Mouse (Mus musculus) limb, embryonic 12.5 days (tissue): ENCODE measurements around the gene Tgfb2. TPM values are rescaled to one million over a fixed set of nuclear protein-coding genes. Genes with fewer than 3 reads are reported as not detected.
A peak's percentile ranks its signal among the peaks of the same experiment; 100 is the strongest.

Experiments used
- ATAC-seq: fragments of 200-750 bp; cut with Nextera tagmentation; 2 replicates; pipeline ENCODE4 v1.8.0; 2017; ENCODE audit warnings: low read depth, moderate TSS enrichment; ENCODE audit not compliant: insufficient number of reproducible peaks, insufficient read depth, low FRiP score, low TSS enrichment
- H3K27ac ChIP-seq: fragments of 300-500 bp; sonication (generic); 2 replicates; pipeline ENCODE4 v1.5.1; 2016; ENCODE audit warnings: mild to moderate bottlenecking, moderate library complexity
- H3K27me3 ChIP-seq: fragments of 300-500 bp; sonication (generic); 2 replicates; pipeline ENCODE4 v1.6.1; 2016; ENCODE audit warnings: mild to moderate bottlenecking, moderate library complexity
- H3K36me3 ChIP-seq: fragments of 300-500 bp; sonication (generic); 2 replicates; pipeline ENCODE4 v1.6.1; 2016; ENCODE audit warnings: mild to moderate bottlenecking, moderate library complexity
- H3K4me1 ChIP-seq: fragments of 300-500 bp; sonication (generic); replicated peaks from 2 replicates; pipeline ENCODE4 v1.6.1; 2016
- H3K4me2 ChIP-seq: fragments of 300-500 bp; sonication (generic); 2 replicates; pipeline ENCODE4 v1.6.1; 2016; ENCODE audit warnings: mild to moderate bottlenecking, moderate library complexity
- H3K4me3 ChIP-seq: fragments of 300-500 bp; sonication (generic); replicated peaks from 2 replicates; pipeline ENCODE4 v1.5.1; 2016; ENCODE audit warnings: mild to moderate bottlenecking
- H3K9ac ChIP-seq: fragments of 300-500 bp; sonication (generic); replicated peaks from 2 replicates; pipeline ENCODE4 v1.6.1; 2016; ENCODE audit warnings: mild to moderate bottlenecking, moderate library complexity
- H3K9me3 ChIP-seq: fragments of 300-500 bp; sonication (generic); 2 replicates; pipeline ENCODE4 v1.6.1; 2016; ENCODE audit warnings: mild to moderate bottlenecking, moderate library complexity
- WGBS: fragments of 180-500 bp; shearing (Covaris S2); methylation state at CpG from one replicate; pipeline ENCODE4 v1.1.7; 2016; 5-methylcytosine and 5-hydroxymethylcytosine counted together
- polyA plus RNA-seq: library from polyadenylated mRNA; unstranded; fragments of >200 nt; fragmentation: Nextera tagmentation; extraction: Ambion mirVana; gene quantifications from 2 replicates; pipeline ENCODE4 v1.2.1, GENCODE M21; 2016

Tgfb2 gene
- polyA plus RNA-seq, 1 experiment from 2014 or later: 83.7 TPM

GRCm38 (mm10) chr1:186719708-186720107 lies 13.9 kb upstream of the Tgfb2 start:
- H3K4me1 ChIP-seq: no peaks in the 10 kb centered on the region
- 94% methylated on average over 9 of the region's 9 CpGs for WGBS
- no peak for ATAC-seq
- H3K36me3 ChIP-seq: peaks cover 36% of the 10 kb centered on the region
- no peak overlapping the region for H3K27ac ChIP-seq
- H3K27me3 ChIP-seq: no peaks in the 10 kb centered on the region
- H3K4me3 ChIP-seq: no peak overlapping the region
- no peak overlapping the region for H3K4me2 ChIP-seq
- no peak overlapping the region for H3K9ac ChIP-seq
- no peaks in the 10 kb centered on the region for H3K9me3 ChIP-seq

- peaks cover 36% of the 10 kb centered on the region for H3K36me3 ChIP-seq
- H3K9ac ChIP-seq: no peak overlapping the region
- H3K4me2 ChIP-seq: no peak overlapping the region
- 87% methylated on average over 5 of the region's 5 CpGs for WGBS
- H3K4me1 ChIP-seq: no peaks in the 10 kb centered on the region
- no peak overlapping the region for H3K27ac ChIP-seq
- no peak overlapping the region for H3K4me3 ChIP-seq
- no peaks in the 10 kb centered on the region for H3K27me3 ChIP-seq
- no peak for ATAC-seq
- no peaks in the 10 kb centered on the region for H3K9me3 ChIP-seq
These were observed 13.1 kb upstream of the Tgfb2 start for GRCm38 (mm10) chr1:186718881-186719280.

- H3K9ac ChIP-seq: no peak overlapping the region
- WGBS: 80% methylated on average over 17 of the region's 17 CpGs
- peaks cover 25% of the 10 kb centered on the region for H3K36me3 ChIP-seq
- no peak overlapping the region for H3K4me3 ChIP-seq
- H3K9me3 ChIP-seq: no peaks in the 10 kb centered on the region
- H3K27me3 ChIP-seq: no peaks in the 10 kb centered on the region
- 0 out of 2 replicates have a peak overlapping the region, but pooled peaks have one; percentile 17 for H3K27ac ChIP-seq
- no peak overlapping the region for H3K4me2 ChIP-seq
- H3K4me1 ChIP-seq: peaks cover 4% of the 10 kb centered on the region; the same call in 1 of the 2 replicates
- ATAC-seq: no peak
These were observed 9.4 kb upstream of the Tgfb2 start for GRCm38 (mm10) chr1:186714980-186715896.

- no peaks in the 10 kb centered on the region for H3K27me3 ChIP-seq
- H3K9ac ChIP-seq: no peak overlapping the region
- H3K27ac ChIP-seq: no peak overlapping the region
- H3K4me2 ChIP-seq: no peak overlapping the region
- peaks cover 4% of the 10 kb centered on the region; the same call in 1 of the 2 replicates for H3K4me1 ChIP-seq
- no peak for ATAC-seq
- peaks cover 15% of the 10 kb centered on the region for H3K36me3 ChIP-seq
- 79% methylated on average over 4 of the region's 4 CpGs for WGBS
- no peak overlapping the region for H3K4me3 ChIP-seq
- H3K9me3 ChIP-seq: no peaks in the 10 kb centered on the region
These were observed 8.4 kb upstream of the Tgfb2 start for GRCm38 (mm10) chr1:186714215-186714614.

- no peak overlapping the region for H3K9ac ChIP-seq
- ATAC-seq: no peak
- H3K36me3 ChIP-seq: peaks cover 19% of the 10 kb centered on the region
- H3K4me2 ChIP-seq: no peak overlapping the region
- H3K27me3 ChIP-seq: no peaks in the 10 kb centered on the region
- 1% methylated on average over 3 of the region's 3 CpGs for WGBS
- H3K4me1 ChIP-seq: peaks cover 4% of the 10 kb centered on the region; the same call in 1 of the 2 replicates
- H3K9me3 ChIP-seq: no peaks in the 10 kb centered on the region
- H3K4me3 ChIP-seq: no peak overlapping the region
- H3K27ac ChIP-seq: no peak overlapping the region
These were observed 7.1 kb upstream of the Tgfb2 start for GRCm38 (mm10) chr1:186712802-186713471.

GRCm38 (mm10) chr1:186705203-186705914 lies 430 bp downstream of the Tgfb2 start:
- WGBS: under 1% methylated on average over 57 of the region's 65 CpGs
- H3K27me3 ChIP-seq: no peaks in the 10 kb centered on the region
- H3K4me2 ChIP-seq: peak overlapping the region; percentile 75
- no peaks in the 10 kb centered on the region for H3K9me3 ChIP-seq
- H3K4me3 ChIP-seq: peak overlapping the region; percentile 70
- peak overlapping the region; percentile 94 for H3K27ac ChIP-seq
- H3K4me1 ChIP-seq: peaks cover 18% of the 10 kb centered on the region
- peak overlapping the region; percentile 93 for H3K9ac ChIP-seq
- H3K36me3 ChIP-seq: 0 out of 2 replicates have a peak, but pooled peaks cover 12% of the 10 kb centered on the region
- peak; percentile 69 for ATAC-seq

- Histone ChIP-seq H3K4me3 (peak overlapping the region; percentile 70), H3K9ac (peak overlapping the region; percentile 93), H3K27ac (peak overlapping the region; percentile 94), H3K27me3 (no peaks in the 10 kb centered on the region), H3K36me3 (peaks cover 16% of the 10 kb centered on the region; the same call in 1 of the 2 replicates), H3K9me3 (no peaks in the 10 kb centered on the region), H3K4me2 (peak overlapping the region; percentile 75), H3K4me1 (peaks cover 18% of the 10 kb centered on the region)
- ATAC-seq: no peak
- WGBS: under 1% methylated on average over 36 of the region's 36 CpGs
These were observed 1.6 kb downstream of the Tgfb2 start for GRCm38 (mm10) chr1:186703980-186704701.

- peak overlapping the region; percentile 75 for H3K4me2 ChIP-seq
- H3K4me3 ChIP-seq: peak overlapping the region; percentile 70
- under 1% methylated on average over 15 of the region's 15 CpGs for WGBS
- peaks cover 18% of the 10 kb centered on the region for H3K4me1 ChIP-seq
- H3K27me3 ChIP-seq: no peaks in the 10 kb centered on the region
- H3K36me3 ChIP-seq: peaks cover 21% of the 10 kb centered on the region
- H3K9ac ChIP-seq: peak overlapping the region; percentile 93
- peak overlapping the region; percentile 94 for H3K27ac ChIP-seq
- H3K9me3 ChIP-seq: no peaks in the 10 kb centered on the region
- ATAC-seq: no peak
These were observed 2.4 kb downstream of the Tgfb2 start for GRCm38 (mm10) chr1:186703256-186703979.

- Histone ChIP-seq H3K4me2 (peak overlapping the region; percentile 75), H3K4me3 (peak overlapping the region; percentile 70), H3K27ac (peak overlapping the region; percentile 94), H3K27me3 (no peaks in the 10 kb centered on the region), H3K4me1 (peaks cover 18% of the 10 kb centered on the region), H3K9ac (peak overlapping the region; percentile 93), H3K9me3 (no peaks in the 10 kb centered on the region), H3K36me3 (peaks cover 21% of the 10 kb centered on the region)
- no peak for ATAC-seq
- 5% methylated on average over 15 of the region's 15 CpGs for WGBS
These were observed 3.2 kb downstream of the Tgfb2 start for GRCm38 (mm10) chr1:186702391-186703255.
